Mouse (Mus musculus) forebrain, embryonic 10.5 days (tissue): ENCODE measurements around the gene Lpin1. TPM values are rescaled to one million over a fixed set of nuclear protein-coding genes. Genes with fewer than 3 reads are reported as not detected.

Source experiments
- polyA plus RNA-seq: library from polyadenylated mRNA; unstranded; fragments of >200 nt; fragmentation: Nextera tagmentation; extraction: Ambion mirVana; gene quantifications from 2 replicates; pipeline ENCODE4 v1.2.1, GENCODE M21; 2016

The Lpin1 gene
- polyA plus RNA-seq, 1 experiment from 2014 or later: 4.4 TPM

Other genes starting within 250 kb of the Lpin1 start
- gene Ntsr2, start 42.4 kb upstream of the Lpin1 start, polyA plus RNA-seq: not detected in 2 replicates
- gene Greb1, start 189.9 kb upstream of the Lpin1 start, polyA plus RNA-seq: 12.9 and 14.6 TPM in 2 replicates
- gene E2f6, start 200.0 kb upstream of the Lpin1 start, polyA plus RNA-seq: 63.0 and 67.6 TPM in 2 replicates